Mouse (Mus musculus): ENCODE measurements around the gene Coro2a. TPM values are rescaled to one million over a fixed set of nuclear protein-coding genes. Genes with fewer than 3 reads are reported as not detected.

Coro2a gene
- polyA plus RNA-seq, 1 experiment from 2014 or later = 34.5 TPM

GRCm38 (mm10) chr4:46550406-46550805 lies 51.6 kb downstream of the Coro2a start:
- 77% methylated on average over 8 of the region's 8 CpGs for WGBS (ENCODE audit: missing documents)
- Histone ChIP-seq H3K36me3 (ENCODE audit: inconsistent target) (peaks cover 58% of the 10 kb centered on the region), H3K27ac (0 out of 2 replicates have a peak overlapping the region, but pooled peaks have one; percentile 7), H3K4me3 (ENCODE audit: inconsistent target) (no peak overlapping the region), H3K79me2 (ENCODE audit: inconsistent target) (peaks cover 25% of the 10 kb centered on the region)

- H3K27ac ChIP-seq = 0 out of 2 replicates have a peak overlapping the region, but pooled peaks have one; percentile 7
- peaks cover 25% of the 10 kb centered on the region for H3K79me2 ChIP-seq (ENCODE audit: inconsistent target)
- H3K4me3 ChIP-seq (ENCODE audit: inconsistent target) = no peak overlapping the region
- 51% methylated on average over 9 of the region's 10 CpGs for WGBS (ENCODE audit: missing documents)
- H3K36me3 ChIP-seq (ENCODE audit: inconsistent target) = peaks cover 63% of the 10 kb centered on the region
Measured at GRCm38 (mm10) chr4:46549979-46550378, 52.0 kb downstream of the Coro2a start.

- 91% methylated on average over 6 of the region's 6 CpGs for WGBS (ENCODE audit: missing documents)
Measured at GRCm38 (mm10) chr4:46546709-46547108, 55.3 kb downstream of the Coro2a start.

GRCm38 (mm10) chr4:46545498-46545897 lies 56.5 kb downstream of the Coro2a start:
- Histone ChIP-seq H3K36me3 (ENCODE audit: inconsistent target) (peaks cover 74% of the 10 kb centered on the region), H3K27ac (no peak overlapping the region), H3K4me3 (ENCODE audit: inconsistent target) (no peak overlapping the region), H3K79me2 (ENCODE audit: inconsistent target) (no peaks in the 10 kb centered on the region)
- WGBS (ENCODE audit: missing documents) = 95% methylated on average over 9 of the region's 9 CpGs

More at GRCm38 (mm10) chr4:46546709-46547108, 55.3 kb downstream of the Coro2a start:
- Histone ChIP-seq H3K4me3 (ENCODE audit: inconsistent target) (no peak overlapping the region), H3K27ac (no peak overlapping the region), H3K36me3 (ENCODE audit: inconsistent target) (peaks cover 82% of the 10 kb centered on the region), H3K79me2 (ENCODE audit: inconsistent target) (peaks cover 7% of the 10 kb centered on the region; the same call in 1 of the 2 replicates)

GRCm38 (mm10) chr4:46544313-46544712 lies 57.7 kb downstream of the Coro2a start:
- Histone ChIP-seq H3K79me2 (ENCODE audit: inconsistent target) (no peaks in the 10 kb centered on the region), H3K27ac (no peak overlapping the region), H3K4me3 (ENCODE audit: inconsistent target) (no peak overlapping the region), H3K36me3 (ENCODE audit: inconsistent target) (peaks cover 78% of the 10 kb centered on the region)
- 20% methylated on average over 1 of the region's 1 CpGs for WGBS (ENCODE audit: missing documents)

GRCm38 (mm10) chr4:46543366-46544050 lies 58.5 kb downstream of the Coro2a start:
- Histone ChIP-seq H3K79me2 (ENCODE audit: inconsistent target) (no peaks in the 10 kb centered on the region), H3K27ac (no peak overlapping the region), H3K36me3 (ENCODE audit: inconsistent target) (peaks cover 73% of the 10 kb centered on the region), H3K4me3 (ENCODE audit: inconsistent target) (no peak overlapping the region)
- 92% methylated on average over 12 of the region's 13 CpGs for WGBS (ENCODE audit: missing documents)

- Histone ChIP-seq H3K4me3 (ENCODE audit: inconsistent target) (no peak overlapping the region), H3K27ac (no peak overlapping the region), H3K79me2 (ENCODE audit: inconsistent target) (no peaks in the 10 kb centered on the region), H3K36me3 (ENCODE audit: inconsistent target) (peaks cover 61% of the 10 kb centered on the region)
- WGBS (ENCODE audit: missing documents) = 94% methylated on average over 5 of the region's 9 CpGs
Measured at GRCm38 (mm10) chr4:46541707-46542106, 60.3 kb downstream of the Coro2a start.

- Histone ChIP-seq H3K36me3 (ENCODE audit: inconsistent target) (peaks cover 44% of the 10 kb centered on the region), H3K79me2 (ENCODE audit: inconsistent target) (peaks cover 17% of the 10 kb centered on the region), H3K27ac (no peak overlapping the region), H3K4me3 (ENCODE audit: inconsistent target) (no peak overlapping the region)
- WGBS (ENCODE audit: missing documents) = 97% methylated on average over 9 of the region's 9 CpGs
Measured at GRCm38 (mm10) chr4:46539167-46539566, 62.8 kb downstream of the Coro2a start.

- peak within 1 kb of the TSS; percentile 94 for H3K27ac ChIP-seq
- under 1% methylated on average over 45 of the region's 46 CpGs for WGBS (ENCODE audit: missing documents)
- peaks cover 49% of the 10 kb centered on the region for H3K79me2 ChIP-seq (ENCODE audit: inconsistent target)
- peaks cover 44% of the 10 kb centered on the region for H3K36me3 ChIP-seq (ENCODE audit: inconsistent target)
- H3K4me3 ChIP-seq (ENCODE audit: inconsistent target) = peak within 1 kb of the TSS; percentile 89
Measured at GRCm38 (mm10) chr4:46535840-46536361, 66.1 kb downstream of the Coro2a start, which contains the start of gene Trim14. TSS of gene Trim14 (minus strand) at chr4:46536141.

- peaks cover 45% of the 10 kb centered on the region for H3K36me3 ChIP-seq (ENCODE audit: inconsistent target)
- peaks cover 56% of the 10 kb centered on the region for H3K79me2 ChIP-seq (ENCODE audit: inconsistent target)
- under 1% methylated on average over 16 of the region's 16 CpGs for WGBS (ENCODE audit: missing documents)
- H3K27ac ChIP-seq = peak overlapping the region; percentile 94
- peak overlapping the region; percentile 89 for H3K4me3 ChIP-seq (ENCODE audit: inconsistent target)
Measured at GRCm38 (mm10) chr4:46535094-46535830, 66.7 kb downstream of the Coro2a start.

- Histone ChIP-seq H3K4me3 (ENCODE audit: inconsistent target) (peak overlapping the region; percentile 89), H3K27ac (peak overlapping the region; percentile 94), H3K36me3 (ENCODE audit: inconsistent target) (peaks cover 47% of the 10 kb centered on the region), H3K79me2 (ENCODE audit: inconsistent target) (peaks cover 67% of the 10 kb centered on the region)
- WGBS (ENCODE audit: missing documents) = 19% methylated on average over 27 of the region's 29 CpGs
Measured at GRCm38 (mm10) chr4:46533934-46534720, 67.9 kb downstream of the Coro2a start.

GRCm38 (mm10) chr4:46532926-46533325 lies 69.1 kb downstream of the Coro2a start:
- Histone ChIP-seq H3K36me3 (ENCODE audit: inconsistent target) (peaks cover 49% of the 10 kb centered on the region), H3K4me3 (ENCODE audit: inconsistent target) (no peak overlapping the region), H3K27ac (no peak overlapping the region), H3K79me2 (ENCODE audit: inconsistent target) (peaks cover 79% of the 10 kb centered on the region)
- WGBS (ENCODE audit: missing documents) = 74% methylated on average over 7 of the region's 7 CpGs

- H3K36me3 ChIP-seq (ENCODE audit: inconsistent target) = peaks cover 49% of the 10 kb centered on the region
- no peak overlapping the region for H3K27ac ChIP-seq
- no peak overlapping the region for H3K4me3 ChIP-seq (ENCODE audit: inconsistent target)
- 91% methylated on average over 1 of the region's 2 CpGs for WGBS (ENCODE audit: missing documents)
- peaks cover 81% of the 10 kb centered on the region for H3K79me2 ChIP-seq (ENCODE audit: inconsistent target)
Measured at GRCm38 (mm10) chr4:46532511-46532910, 69.5 kb downstream of the Coro2a start.

GRCm38 (mm10) chr4:46529722-46530121 lies 72.3 kb downstream of the Coro2a start:
- Histone ChIP-seq H3K4me3 (ENCODE audit: inconsistent target) (no peak overlapping the region), H3K27ac (no peak overlapping the region), H3K36me3 (ENCODE audit: inconsistent target) (peaks cover 71% of the 10 kb centered on the region), H3K79me2 (ENCODE audit: inconsistent target) (peaks cover 83% of the 10 kb centered on the region)
- 93% methylated on average over 7 of the region's 7 CpGs for WGBS (ENCODE audit: missing documents)

Measured in macrophage (primary cell).